Mouse (Mus musculus): ENCODE data around the gene Catsper1. TPM values are rescaled to one million over a fixed set of nuclear protein-coding genes. Genes with fewer than 3 reads are reported as not detected.

Gene Catsper1
- polyA plus RNA-seq, 1 experiment from 2014 or later: not detected

Other genes starting within 250 kb of the Catsper1 start
- 69.5 and 75.8 TPM in 2 replicates for gene Yif1a, start 247.2 kb upstream of the Catsper1 start, polyA plus RNA-seq (2014; fragmentation: Nextera tagmentation; extraction: Ambion mirVana)
- 93.2 and 112 TPM in 2 replicates for gene Cnih2, start 237.2 kb upstream of the Catsper1 start, polyA plus RNA-seq (2014; fragmentation: Nextera tagmentation; extraction: Ambion mirVana)
- 250 and 262 TPM in 2 replicates for gene Rab1b, start 228.7 kb upstream of the Catsper1 start, polyA plus RNA-seq (2014; fragmentation: Nextera tagmentation; extraction: Ambion mirVana)
- gene Klc2, start 217.2 kb upstream of the Catsper1 start, polyA plus RNA-seq (2014; fragmentation: Nextera tagmentation; extraction: Ambion mirVana): 35.3 and 38.5 TPM in 2 replicates
- 32.2 and 33.2 TPM in 2 replicates for gene Pacs1, start 62.6 kb upstream of the Catsper1 start, polyA plus RNA-seq (2014; fragmentation: Nextera tagmentation; extraction: Ambion mirVana)
- gene Sf3b2, start 40.3 kb upstream of the Catsper1 start, polyA plus RNA-seq (2014; fragmentation: Nextera tagmentation; extraction: Ambion mirVana): 418 and 450 TPM in 2 replicates
- 17.2 and 18.9 TPM in 2 replicates for gene Gal3st3, start 37.4 kb upstream of the Catsper1 start, polyA plus RNA-seq (2014; fragmentation: Nextera tagmentation; extraction: Ambion mirVana)
- gene Cst6, start 13.8 kb downstream of the Catsper1 start, polyA plus RNA-seq (2014; fragmentation: Nextera tagmentation; extraction: Ambion mirVana): 0.83 TPM in 1 of 2 replicates, not detected in the other
- 79.2 and 82.8 TPM in 2 replicates for gene Eif1ad, start 31.0 kb downstream of the Catsper1 start, polyA plus RNA-seq (2014; fragmentation: Nextera tagmentation; extraction: Ambion mirVana)
- gene Banf1, start 31.4 kb downstream of the Catsper1 start, polyA plus RNA-seq (2014; fragmentation: Nextera tagmentation; extraction: Ambion mirVana): 470 and 498 TPM in 2 replicates
- gene Sart1, start 53.0 kb downstream of the Catsper1 start, polyA plus RNA-seq (2014; fragmentation: Nextera tagmentation; extraction: Ambion mirVana): 87.1 and 101 TPM in 2 replicates
- gene Tsga10ip, start 66.8 kb downstream of the Catsper1 start, polyA plus RNA-seq (2014; fragmentation: Nextera tagmentation; extraction: Ambion mirVana): not detected in 2 replicates
- gene Drap1, start 89.2 kb downstream of the Catsper1 start, polyA plus RNA-seq (2014; fragmentation: Nextera tagmentation; extraction: Ambion mirVana): 193 and 202 TPM in 2 replicates
- gene AI837181, start 89.4 kb downstream of the Catsper1 start, polyA plus RNA-seq (2014; fragmentation: Nextera tagmentation; extraction: Ambion mirVana): 34.6 and 42.0 TPM in 2 replicates
- gene Fosl1, start 111.8 kb downstream of the Catsper1 start, polyA plus RNA-seq (2014; fragmentation: Nextera tagmentation; extraction: Ambion mirVana): not detected in 2 replicates
- 6.5 and 6.6 TPM in 2 replicates for gene Ccdc85b, start 122.2 kb downstream of the Catsper1 start, polyA plus RNA-seq (2014; fragmentation: Nextera tagmentation; extraction: Ambion mirVana)
- 105 TPM in 2 replicates for gene Fibp, start 124.9 kb downstream of the Catsper1 start, polyA plus RNA-seq (2014; fragmentation: Nextera tagmentation; extraction: Ambion mirVana)
- gene Ctsw, start 132.8 kb downstream of the Catsper1 start, polyA plus RNA-seq (2014; fragmentation: Nextera tagmentation; extraction: Ambion mirVana): 3.4 and 4.0 TPM in 2 replicates
- gene Efemp2, start 138.2 kb downstream of the Catsper1 start, polyA plus RNA-seq (2014; fragmentation: Nextera tagmentation; extraction: Ambion mirVana): 49.1 and 50.4 TPM in 2 replicates
- gene Mus81, start 152.7 kb downstream of the Catsper1 start, polyA plus RNA-seq (2014; fragmentation: Nextera tagmentation; extraction: Ambion mirVana): 39.2 and 42.7 TPM in 2 replicates
- gene Cfl1, start 154.7 kb downstream of the Catsper1 start, polyA plus RNA-seq (2014; fragmentation: Nextera tagmentation; extraction: Ambion mirVana): 3,238 and 3,452 TPM in 2 replicates
- not detected in 2 replicates for gene 1700020D05Rik, start 168.0 kb downstream of the Catsper1 start, polyA plus RNA-seq (2014; fragmentation: Nextera tagmentation; extraction: Ambion mirVana)
- gene Snx32, start 174.8 kb downstream of the Catsper1 start, polyA plus RNA-seq (2014; fragmentation: Nextera tagmentation; extraction: Ambion mirVana): 15.9 and 19.5 TPM in 2 replicates
- 0.11 and 0.35 TPM in 2 replicates for gene Ovol1, start 224.9 kb downstream of the Catsper1 start, polyA plus RNA-seq (2014; fragmentation: Nextera tagmentation; extraction: Ambion mirVana)
- gene Ap5b1, start 232.3 kb downstream of the Catsper1 start, polyA plus RNA-seq (2014; fragmentation: Nextera tagmentation; extraction: Ambion mirVana): 1.9 and 2.5 TPM in 2 replicates

Measured in forebrain, embryonic 11.5 days (tissue).